Mouse (Mus musculus): ENCODE data around the gene Polm.

GRCm38 (mm10) chr11:5852314-5852713 lies 14.5 kb upstream of the Polm start:
- TF ChIP-seq MYOG (IDR thresholded peaks at IDR 0.05; ENCODE audit: control insufficient read depth, extremely low read depth, insufficient read length) (no peak), USF1 (IDR thresholded peaks at IDR 0.05; ENCODE audit: low read depth) (no peak), CTCF (IDR thresholded peaks at IDR 0.05; ENCODE audit: control insufficient read depth, insufficient read depth, insufficient read length) (no peak), CEBPB (IDR thresholded peaks at IDR 0.05; ENCODE audit: low read depth) (no peak), MAX (IDR thresholded peaks at IDR 0.05) (no peak)

All from C2C12 (cell line).